Mouse (Mus musculus): ENCODE measurements around the gene Hist1h4m.
"Not testable (repeated sequence)": the region's sequence is repeated elsewhere in the genome, so short reads cannot be mapped to it uniquely, and the experiment has no call there.

Hist1h4m gene

DNA sequence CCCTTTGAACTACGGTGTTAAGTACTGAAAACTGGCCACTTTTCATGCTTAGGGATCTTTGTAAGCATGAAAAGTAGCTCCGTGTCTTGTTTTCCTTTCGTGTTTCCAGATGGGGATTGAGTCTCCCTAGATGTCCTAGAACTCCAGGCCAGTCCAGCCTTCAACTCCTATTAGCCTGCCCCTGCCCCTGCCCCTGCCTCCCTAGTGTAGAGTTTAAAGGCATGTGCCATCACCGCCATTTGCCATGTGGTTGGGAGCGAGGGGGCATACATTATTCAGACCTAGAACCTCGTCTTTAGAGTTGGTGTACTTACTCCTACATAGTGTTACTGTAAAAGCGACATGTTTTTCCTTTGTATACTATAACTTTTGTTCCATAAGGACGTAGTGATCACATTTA is 472 bp upstream of the Hist1h4m start:
- not testable (repeated sequence) for DNase-seq (ENCODE audit: low spot score)

DNA sequence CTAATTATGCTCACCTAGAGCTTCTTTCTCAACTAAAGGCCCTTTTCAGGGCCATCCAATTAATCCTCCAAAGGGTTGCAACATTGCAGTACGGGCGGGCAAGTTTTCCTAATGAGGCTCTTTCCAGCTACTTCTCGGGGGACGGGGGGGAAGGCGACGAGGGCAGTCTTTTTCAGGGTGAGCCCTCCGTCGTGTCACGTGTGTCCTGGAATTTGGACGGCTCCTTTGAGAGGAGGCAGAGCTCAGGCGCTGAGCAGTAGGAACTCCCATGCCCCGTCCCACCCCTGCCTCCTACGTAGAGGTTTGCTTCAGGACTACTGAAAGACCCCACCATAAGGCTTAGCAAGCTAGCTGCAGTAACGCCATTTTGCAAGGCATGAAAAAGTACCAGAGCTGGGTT is 546 bp downstream of the Hist1h4m start:
- DNase-seq (ENCODE audit: low spot score): not testable (repeated sequence)

DNA sequence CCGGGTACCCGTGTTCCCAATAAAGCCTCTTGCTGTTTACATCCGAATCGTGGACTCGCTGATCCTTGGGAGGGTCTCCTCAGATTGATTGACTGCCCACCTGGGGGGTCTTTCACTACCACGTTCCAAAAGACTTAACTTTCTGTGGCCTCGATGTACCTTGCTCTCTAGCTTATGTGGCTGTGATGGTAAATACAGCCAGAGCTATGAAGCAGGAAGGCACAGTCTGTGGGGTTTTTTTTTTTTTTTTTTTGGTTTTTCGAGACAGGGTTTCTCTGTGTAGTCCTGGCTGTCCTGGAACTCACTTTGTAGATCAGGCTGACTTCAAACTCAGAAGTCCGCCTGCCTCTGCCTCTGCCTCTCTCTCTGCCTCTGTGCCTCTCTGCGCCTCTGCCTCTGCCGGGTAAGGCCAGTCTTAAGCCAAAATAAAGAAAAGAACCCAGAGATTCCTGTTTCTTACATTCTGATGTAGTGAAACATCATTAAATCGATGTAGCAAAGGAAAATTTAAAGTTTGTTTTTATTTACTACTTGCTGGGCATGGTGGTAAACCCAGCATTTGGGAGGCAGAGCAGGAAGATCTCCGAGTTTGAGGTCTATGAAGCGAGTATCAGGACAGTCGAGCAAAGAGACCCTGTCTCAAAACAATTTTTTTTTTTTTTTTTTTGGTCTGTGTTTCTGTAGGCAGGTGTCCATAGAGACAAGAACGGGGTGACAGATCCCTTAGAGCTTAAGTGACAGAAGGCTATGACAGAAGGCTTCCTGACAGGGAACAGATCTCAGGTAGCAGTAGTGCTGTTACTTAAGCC is 8.7 kb downstream of the Hist1h4m start:
- not testable (repeated sequence) for DNase-seq (ENCODE audit: low spot score)

DNA sequence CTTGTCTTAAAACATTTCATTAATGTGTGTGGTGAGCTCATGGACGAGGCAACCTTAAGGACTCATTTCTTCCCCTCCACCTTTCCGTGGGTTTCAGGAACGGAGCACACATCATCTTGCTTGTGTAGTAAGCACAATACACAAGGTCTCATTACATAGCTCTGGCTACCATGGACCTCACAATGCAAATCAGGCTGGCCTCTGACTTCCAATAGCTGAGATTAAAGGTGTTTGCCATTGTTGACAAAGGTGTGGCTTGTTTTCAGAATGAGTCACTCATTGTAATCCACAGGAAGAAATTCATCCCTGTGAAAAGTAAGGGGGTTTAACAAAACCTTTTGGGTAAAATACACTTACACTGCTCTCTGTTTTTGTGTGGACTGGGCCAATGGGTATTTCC is 17.0 kb downstream of the Hist1h4m start:
- DNase-seq (ENCODE audit: low spot score): peak; percentile 5

DNA sequence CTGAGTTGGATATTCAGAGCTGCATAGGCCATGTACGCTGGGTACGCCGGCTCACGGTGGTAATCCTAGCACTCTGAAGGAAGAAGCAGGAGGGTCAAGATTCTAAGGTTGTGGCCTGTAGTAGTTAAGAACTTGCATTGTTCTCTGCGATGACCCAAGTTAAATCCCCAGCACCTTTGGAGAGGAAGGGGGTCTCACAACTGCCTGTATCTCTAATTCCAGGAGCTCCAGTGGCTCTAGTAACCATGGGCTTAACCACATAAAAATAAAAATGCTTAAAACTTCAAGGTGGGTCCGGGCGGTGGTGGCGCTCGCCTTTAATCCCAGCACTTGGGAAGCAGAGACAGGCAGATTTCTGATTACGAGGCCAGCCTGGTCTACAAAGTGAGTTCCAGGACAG is 18.8 kb downstream of the Hist1h4m start:
- peak; percentile 5 for DNase-seq (ENCODE audit: low spot score)

GRCm38 (mm10) chr13:21831418-21832394 is 20.2 kb downstream of the Hist1h4m start, which contains the start of gene Hist1h4n:
TSS of gene Hist1h4n (minus strand) at chr13:21832196.
- DNase-seq (ENCODE audit: low spot score): not testable (repeated sequence)

DNA sequence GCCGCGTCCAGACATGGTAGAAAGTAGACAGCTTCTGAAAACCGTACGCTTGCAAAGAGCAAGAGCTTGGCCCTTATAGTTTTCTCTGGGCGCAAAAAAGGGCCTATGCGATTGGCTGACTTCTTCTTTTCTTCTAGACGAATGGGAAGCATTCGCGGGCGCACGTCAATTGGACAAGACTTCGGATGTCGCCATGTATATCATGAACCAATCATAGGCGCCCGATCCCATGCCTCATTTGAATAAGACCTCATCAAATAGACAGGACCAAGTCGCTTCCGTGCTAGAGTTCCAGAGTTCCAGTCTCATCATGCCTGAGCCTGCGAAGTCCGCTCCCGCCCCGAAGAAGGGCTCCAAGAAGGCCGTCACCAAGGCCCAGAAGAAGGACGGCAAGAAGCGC is 21.9 kb downstream of the Hist1h4m start, which contains the start of the genes Hist1h2ap and Hist1h2br:
Gene Hist1h2ap (minus strand): TSS at position 47 of the 400 bp plus-strand sequence.
Gene Hist1h2br (plus strand): TSS at position 283 of the 400 bp plus-strand sequence.
- DNase-seq (ENCODE audit: low spot score): not testable (repeated sequence)

DNA sequence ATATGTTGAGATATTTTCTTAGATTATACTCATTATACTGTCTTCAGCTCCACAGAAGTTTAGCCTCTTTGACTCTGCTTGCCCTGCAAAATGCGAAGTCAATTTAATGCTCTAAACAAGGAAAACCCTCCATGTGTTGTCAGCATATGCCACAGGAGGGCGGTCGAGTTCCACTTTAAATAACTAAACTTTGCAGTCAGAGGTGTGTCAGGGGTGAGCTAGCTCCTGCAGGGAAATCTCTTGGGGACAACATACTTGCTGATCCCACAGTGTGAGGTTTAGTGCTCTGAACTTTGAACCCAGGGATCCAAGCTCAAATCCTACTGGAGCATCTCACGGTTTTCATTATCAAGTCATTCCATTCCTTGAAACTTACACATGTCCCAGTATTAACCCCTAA is 29.0 kb downstream of the Hist1h4m start:
- not testable (repeated sequence) for DNase-seq (ENCODE audit: low spot score)

GRCm38 (mm10) chr13:21846356-21846755 is 34.8 kb downstream of the Hist1h4m start:
- not testable (repeated sequence) for DNase-seq (ENCODE audit: low spot score)

GRCm38 (mm10) chr13:21847883-21848282 is 36.3 kb downstream of the Hist1h4m start:
- peak; percentile 44 for DNase-seq (ENCODE audit: low spot score)

DNA sequence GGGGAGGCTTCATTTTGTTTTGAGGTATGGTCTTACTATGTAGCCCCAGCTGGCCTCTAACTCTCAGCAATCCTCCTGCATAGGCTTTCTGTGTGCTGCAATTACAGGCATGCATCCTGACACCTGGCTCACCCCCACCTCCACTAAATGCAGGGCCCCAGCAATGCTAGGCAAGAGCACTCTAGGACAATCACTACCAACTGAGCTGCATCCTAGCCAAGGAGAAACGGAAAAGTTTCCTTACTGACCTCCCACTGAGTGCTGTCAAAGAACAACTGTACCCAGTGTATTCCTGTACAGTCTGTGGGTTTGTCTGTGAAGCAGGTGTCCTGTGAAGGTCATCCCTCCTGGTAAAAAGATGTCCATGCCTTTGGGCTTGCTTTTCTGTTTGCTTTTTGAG is 39.1 kb downstream of the Hist1h4m start:
- not testable (repeated sequence) for DNase-seq (ENCODE audit: low spot score)

DNA sequence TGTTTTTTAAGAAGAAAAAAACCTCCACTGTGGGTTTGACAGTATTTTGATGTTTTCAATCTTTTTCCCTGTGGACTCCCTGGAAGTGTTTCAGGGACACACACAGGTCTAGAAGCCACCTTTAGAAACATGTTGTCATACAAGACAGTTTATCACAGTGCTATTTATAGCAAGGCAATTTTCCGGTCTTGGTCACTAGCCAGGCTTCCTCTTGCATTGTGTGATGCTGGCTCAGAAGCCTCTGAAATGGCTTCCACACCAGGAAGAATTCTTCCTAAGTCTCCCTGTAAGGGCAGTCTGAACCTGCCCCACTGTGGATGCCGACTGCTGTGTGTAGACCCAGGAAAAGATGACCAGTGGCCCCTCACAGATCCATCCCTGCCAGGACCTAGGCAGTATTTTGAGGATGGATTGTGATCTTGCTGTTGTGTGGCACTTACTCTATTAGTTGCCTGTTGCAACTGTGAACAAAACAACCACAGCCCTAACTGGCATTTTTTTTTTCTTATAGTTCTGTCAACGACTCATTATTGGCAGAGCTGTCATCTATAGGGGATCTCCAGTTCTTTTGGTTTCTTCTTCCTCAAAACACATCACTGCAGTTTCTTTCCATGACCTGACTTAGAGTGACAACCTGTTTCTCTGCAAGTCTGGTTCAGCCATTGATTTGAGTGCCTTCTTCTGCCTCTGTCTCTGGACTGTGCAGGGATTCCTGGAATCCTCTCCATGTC is 40.8 kb downstream of the Hist1h4m start:
- DNase-seq (ENCODE audit: low spot score): peak; percentile 10

DNA sequence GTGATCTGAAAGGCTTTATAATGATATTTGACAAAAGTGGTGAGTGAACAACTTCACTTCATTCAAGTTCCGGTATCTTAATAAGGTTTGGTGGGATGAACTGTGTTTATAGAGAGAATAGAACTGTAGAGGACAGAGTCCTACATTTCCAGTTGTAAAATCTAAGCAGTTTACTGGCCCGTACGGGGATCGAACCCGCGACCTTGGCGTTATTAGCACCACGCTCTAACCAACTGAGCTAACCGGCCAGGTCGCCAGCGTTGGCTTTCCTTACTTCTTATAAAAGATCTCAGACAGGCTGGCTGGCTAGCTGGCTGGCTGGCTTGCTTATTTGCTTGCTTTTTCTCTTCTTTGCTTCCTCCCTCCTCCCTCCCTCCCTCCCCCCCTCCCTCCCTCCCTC is 43.6 kb downstream of the Hist1h4m start:
- peak; percentile 81 for DNase-seq (ENCODE audit: low spot score)

DNA sequence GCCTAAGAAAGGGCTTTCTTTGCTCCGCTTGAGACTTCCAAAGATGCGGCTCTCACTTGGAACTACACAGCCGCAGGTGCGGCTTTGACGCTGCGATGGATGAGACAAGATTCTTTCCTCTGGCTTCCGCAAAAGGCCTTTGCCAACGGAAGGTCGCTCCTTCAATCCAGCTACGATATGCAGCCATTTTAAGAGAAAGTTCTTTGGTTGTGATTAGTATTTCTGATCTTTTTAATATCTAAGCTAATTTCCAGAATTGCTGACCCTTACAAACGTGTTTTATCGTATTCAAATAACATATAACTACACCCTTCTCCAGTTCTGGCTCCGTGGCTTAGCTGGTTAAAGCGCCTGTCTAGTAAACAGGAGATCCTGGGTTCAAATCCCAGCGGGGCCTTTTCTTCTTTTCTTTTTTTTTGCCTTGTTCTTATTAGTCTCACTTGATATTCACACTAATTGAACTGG is 44.2 kb downstream of the Hist1h4m start:
- DNase-seq (ENCODE audit: low spot score): peak; percentile 81

DNA sequence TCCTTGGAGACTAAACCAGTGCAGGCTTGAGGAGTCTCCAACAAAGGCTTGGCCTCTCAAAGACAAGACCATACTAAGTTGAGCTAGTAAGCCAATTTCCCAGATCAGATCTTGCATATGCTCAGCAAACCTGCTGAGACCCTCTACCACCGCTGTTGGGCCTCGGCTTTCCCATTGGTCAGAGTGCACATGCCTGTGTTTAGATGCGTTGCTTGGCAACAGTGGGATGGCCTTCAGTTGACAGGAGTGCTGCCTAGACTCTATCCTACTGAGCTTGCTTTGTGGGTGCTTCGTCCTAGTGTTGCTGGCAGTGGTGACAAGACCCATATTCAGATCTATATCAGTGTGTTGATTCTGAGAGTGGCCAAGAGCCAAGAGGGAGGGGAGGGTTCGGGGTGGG is 50.1 kb downstream of the Hist1h4m start:
- DNase-seq (ENCODE audit: low spot score): no peak

Measured in MN1 (cell line).